Mouse (Mus musculus): ENCODE data around the gene Zfp760.

DNA sequence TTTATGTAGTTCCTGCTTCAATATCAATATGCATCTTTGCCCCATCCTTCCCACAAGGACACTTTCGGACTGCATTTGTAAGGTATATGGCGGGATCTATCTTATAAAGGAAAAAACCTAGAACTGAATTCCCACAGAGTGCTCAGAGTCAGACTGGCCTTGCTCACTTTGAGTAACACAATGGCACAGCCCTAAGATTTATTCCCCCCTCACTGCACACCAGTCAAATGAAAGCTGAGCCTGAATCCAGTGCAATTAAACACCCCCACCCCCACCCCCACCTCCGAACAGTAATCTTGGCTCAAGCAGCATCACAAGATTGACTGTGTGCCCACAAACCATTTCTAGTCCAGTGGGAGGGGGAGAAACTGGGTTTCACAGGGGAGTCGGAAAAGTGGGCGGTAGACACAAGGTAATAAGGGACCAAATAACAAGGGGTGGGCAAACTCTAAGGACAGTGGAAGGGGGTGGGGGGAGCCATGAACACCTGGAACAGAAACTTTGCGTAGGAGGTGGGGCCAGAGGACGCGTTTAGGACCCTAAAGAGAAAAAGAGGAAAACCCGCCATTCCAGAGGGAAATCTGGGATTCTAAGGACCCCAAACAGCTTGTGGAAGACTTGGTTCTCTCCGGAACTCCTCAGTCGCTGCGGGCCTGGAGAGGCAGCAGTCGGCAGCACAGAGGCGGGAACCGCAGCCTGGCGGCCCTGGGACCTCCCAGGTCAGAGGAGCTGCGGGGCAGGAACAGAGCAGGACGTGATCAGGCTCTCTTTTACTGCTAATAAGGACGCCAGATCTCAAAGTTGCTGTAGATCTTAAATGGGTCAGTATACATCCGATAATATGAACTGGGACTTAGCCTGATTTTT lies 46.0 kb downstream of the Zfp760 start:
- no peak for TF ChIP-seq POLR2A (IDR thresholded peaks at IDR 0.05; ENCODE audit: control insufficient read depth, extremely low read depth, insufficient read depth, low read length, poor library complexity)
- TF ChIP-seq CTCF (IDR thresholded peaks at IDR 0.05; ENCODE audit: borderline replicate concordance, control insufficient read depth, extremely low read depth, insufficient read depth, low read length, poor library complexity) = no peak
